Mouse (Mus musculus): ENCODE measurements around the gene Runx2.

Runx2 gene

DNA sequence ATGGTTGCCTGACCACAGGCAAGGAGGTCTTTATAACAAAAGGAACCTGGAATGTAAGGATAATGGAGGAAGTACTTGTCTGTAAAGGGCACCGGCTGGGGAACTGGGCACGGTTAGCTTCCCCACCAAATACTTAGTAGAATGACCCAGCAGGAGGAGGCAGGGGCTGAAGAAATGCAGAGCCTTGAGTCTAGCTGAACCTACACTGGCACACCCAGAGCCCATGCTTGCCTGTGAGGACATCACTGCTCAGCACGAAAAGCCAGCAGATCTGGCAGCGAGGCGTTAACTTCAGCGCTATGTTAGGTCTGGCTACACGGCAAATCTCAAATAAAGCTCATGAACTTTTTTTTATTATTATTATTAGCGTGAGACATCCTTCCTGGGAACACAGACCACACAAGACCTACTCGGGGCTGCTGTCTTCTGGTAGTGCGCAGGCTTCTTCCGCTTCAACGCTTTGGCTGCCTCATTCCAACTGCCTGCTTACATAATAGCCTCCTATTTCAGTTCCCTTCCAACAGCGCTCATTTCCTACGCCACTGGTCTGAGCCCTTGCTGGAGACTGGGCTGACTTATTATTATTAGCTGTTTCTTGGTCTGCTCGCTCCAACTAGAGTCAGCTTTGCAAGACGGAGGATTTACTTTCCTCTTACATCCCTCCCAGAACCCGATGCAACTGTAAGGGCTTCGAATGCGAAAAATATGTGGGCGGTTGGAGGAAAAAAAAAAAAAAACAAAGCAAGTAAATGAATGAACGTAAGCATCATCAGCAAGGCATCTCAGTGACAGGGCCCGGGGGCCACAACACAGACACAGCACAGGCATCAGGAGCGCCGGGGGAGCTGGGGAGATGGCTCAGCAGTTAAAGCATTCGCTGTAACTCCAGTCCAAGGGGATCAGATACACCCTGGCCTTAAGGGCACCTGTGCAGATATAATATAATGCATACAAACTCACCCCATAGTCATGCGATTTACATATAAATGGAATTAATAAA is 200.6 kb downstream of the Runx2 start:
- DNase-seq: peak; percentile 83

GRCm38 (mm10) chr17:44612641-44613040 is 202.0 kb downstream of the Runx2 start:
- no peak for DNase-seq

GRCm38 (mm10) chr17:44612002-44612401 is 202.6 kb downstream of the Runx2 start:
- DNase-seq: no peak

- DNase-seq: no peak
Measured at GRCm38 (mm10) chr17:44611543-44611942, 203.1 kb downstream of the Runx2 start.

GRCm38 (mm10) chr17:44610828-44611227 is 203.8 kb downstream of the Runx2 start:
- no peak for DNase-seq

DNA sequence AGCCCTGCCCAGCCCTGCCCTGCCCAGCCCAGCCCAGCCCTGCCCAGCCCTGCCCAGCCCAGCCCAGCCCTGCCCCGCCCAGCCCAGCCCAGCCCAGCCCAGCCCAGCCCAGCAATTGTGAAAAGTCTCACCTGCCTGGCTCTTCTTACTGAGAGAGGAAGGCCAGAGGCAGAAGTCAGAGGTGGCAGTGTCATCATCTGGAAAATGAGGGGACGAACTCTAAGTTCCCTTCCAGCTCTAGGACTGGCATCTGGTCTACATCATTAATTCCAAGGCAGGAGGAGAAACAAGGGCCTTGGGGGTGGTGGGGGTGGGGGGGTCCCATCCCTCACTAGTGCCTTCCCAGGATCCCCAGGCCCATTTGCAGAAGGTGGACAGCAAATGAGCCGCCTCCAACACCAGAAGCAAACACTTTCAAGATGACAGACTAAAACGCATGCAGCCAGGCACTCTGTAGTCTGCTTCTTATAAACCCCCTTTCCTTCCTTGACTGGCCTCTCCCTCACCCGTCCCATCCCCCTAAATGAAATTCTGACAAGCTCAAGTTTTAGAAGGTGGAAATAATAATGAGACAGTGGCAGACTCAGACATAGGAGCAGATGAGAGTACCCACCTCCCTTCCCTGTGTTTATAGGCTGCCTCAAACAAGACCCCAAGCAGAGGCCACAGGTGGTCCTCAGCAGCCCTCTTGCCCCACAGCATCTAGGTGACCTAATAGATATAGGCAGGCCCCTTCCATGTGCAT is 204.5 kb downstream of the Runx2 start:
- no peak for DNase-seq

- no peak for DNase-seq
Measured at GRCm38 (mm10) chr17:44609356-44609755, 205.2 kb downstream of the Runx2 start.

DNA sequence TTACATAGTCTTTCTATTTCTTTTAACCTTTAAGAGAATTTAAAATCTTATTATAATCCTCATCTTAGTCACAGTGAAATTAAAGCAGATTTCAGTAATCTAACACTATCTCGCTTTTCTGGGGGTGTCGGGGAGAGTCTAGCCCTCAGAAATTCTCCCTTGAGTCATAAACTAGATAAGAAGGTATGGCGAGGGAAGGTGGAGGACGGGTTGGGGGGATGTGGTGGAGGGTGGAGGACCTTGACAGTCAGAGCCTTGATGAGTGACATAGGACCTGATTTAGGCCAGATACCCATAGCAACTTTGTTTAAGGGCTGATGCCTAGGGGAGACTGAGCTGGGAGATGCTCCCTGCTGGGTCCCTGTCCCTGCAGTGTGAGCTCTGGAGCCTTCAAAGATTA is 205.7 kb downstream of the Runx2 start:
- no peak for DNase-seq

- no peak for DNase-seq
Measured at GRCm38 (mm10) chr17:44607383-44607782, 207.2 kb downstream of the Runx2 start.

GRCm38 (mm10) chr17:44606245-44606644 is 208.4 kb downstream of the Runx2 start:
- no peak for DNase-seq

DNA sequence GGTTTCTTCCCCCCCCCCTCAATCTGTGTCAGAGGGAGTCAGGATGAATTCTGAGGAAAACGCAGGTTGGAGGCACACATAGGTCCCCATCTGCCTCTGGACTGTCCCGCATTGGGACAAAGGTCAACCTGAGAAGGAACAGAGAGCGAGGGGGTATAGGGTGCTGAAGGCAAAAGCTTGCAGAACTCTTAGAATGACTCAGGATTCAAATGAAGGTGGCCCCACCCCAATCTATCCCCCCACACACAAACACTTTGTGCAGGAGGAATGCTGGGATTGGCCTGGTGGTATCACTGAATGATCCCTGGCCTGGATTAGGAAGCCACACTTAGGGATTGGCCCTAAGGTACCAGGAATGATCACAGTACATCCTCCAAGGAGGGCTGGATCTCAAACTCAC is 208.8 kb downstream of the Runx2 start:
- no peak for DNase-seq

DNA sequence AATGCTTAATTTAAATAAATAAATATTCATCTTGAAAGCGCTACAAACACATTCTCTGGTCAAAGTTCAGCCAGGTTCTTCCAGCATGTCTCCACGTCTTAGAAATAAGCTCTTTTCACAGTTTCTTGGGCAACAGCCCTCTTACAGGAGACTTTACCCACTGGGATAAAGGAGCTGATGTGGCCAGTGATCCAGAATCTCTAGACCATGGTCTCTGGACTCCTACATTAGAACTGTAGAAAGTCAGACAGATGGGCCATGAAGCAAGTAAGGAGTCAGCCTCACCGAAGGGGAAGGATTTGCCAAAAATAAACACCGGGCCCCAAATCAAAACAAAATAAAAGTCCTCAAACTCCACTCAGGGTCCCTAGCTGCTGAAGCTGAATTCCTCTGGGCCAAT is 211.4 kb downstream of the Runx2 start:
- DNase-seq: no peak

- no peak for DNase-seq
Measured at GRCm38 (mm10) chr17:44601317-44602021, 213.1 kb downstream of the Runx2 start.

- DNase-seq: no peak
Measured at GRCm38 (mm10) chr17:44599856-44600255, 214.7 kb downstream of the Runx2 start.

DNA sequence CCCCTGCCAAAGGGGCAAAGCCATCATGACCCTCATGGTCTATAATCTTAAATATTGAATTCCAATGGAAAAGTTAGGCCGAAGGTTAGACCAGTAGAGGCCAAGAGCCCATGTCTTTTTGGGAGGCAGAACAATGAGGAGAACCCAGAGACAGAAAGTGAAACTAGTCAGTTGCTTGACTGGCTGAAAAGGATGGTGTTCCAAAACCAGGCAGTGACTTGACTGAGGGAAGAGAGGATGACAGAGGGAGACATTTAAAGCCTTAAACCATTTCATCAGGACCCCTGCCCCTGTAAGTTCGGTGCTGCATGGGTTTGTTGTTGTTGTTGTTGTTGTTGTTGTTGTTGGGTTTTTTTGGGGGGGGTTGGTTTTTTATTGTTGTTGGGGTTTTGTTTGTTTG is 215.5 kb downstream of the Runx2 start:
- no peak for DNase-seq

GRCm38 (mm10) chr17:44597918-44598504 is 216.6 kb downstream of the Runx2 start:
- no peak for DNase-seq

- DNase-seq: no peak
Measured at GRCm38 (mm10) chr17:44592737-44593090, 221.9 kb downstream of the Runx2 start.

DNA sequence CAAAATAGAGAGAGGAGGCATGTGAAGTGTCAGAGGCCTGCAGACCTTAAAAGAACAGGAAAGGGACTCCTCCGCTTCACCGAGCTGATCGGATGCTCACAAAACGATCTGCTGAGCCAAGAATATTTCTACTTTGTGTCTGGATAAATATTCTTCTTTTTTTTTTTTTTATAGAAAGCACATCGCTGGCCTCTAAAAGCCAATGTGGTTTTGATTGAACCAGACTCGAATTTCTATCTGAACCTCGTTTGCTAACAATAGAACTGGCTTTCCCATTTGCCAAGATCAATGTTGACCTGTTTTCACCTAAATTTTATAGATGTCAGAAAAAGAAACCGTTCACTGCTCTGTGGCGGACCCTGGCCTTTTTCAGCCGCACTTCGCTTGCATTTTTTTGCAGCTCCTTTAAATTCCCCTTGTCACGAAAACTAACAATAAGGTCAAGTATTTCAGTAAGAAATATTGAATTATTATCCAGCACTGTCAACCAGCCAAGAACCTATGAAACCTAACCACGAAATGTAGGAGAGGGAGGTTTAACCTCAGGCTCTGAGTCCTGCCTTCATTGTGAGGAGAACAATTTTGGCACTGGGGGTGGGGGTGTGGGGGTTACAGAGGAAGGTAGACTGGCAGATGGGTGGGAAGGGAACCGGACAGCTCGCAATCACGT is 222.4 kb downstream of the Runx2 start:
- DNase-seq: no peak

DNA sequence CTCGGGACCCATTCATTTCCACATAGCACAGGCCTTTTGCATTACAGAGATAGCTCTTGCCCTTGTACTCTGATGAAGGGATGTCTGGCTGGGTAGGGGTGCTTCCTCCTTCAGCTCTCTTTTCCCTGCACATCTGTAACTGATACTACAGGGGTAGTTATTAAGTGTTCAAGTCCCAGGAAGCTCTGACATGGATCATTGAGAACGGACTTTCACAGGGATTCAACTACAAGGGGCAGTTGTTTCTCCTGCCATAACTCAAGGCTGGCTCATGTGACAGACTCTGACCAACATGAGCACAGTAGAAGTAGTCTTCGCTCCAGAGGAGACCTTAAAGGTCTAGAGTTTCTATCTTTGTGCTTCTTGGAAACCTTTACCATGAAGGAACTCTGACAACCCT is 226.1 kb downstream of the Runx2 start:
- DNase-seq: no peak

GRCm38 (mm10) chr17:44588020-44588419 is 226.6 kb downstream of the Runx2 start:
- DNase-seq: no peak

GRCm38 (mm10) chr17:44586196-44586595 is 228.4 kb downstream of the Runx2 start:
- no peak for DNase-seq

DNA sequence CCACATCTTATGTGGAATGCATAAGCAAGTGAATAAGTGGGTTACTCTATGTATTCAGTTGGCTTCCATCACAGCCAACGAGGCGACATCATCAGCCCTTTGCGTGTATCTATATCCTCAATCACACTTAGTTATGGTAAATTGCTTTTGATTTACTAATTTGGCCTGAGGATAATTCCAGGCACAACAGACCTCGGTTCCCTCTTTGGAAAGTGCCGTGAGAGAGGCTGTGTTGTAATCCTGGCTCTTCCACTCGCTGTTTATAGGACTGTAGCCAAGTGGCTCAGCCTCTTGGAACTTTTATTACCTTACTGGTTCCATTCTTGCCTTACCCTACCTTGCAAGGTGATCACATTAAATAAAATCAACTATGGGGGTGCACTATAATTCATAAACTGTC is 229.8 kb downstream of the Runx2 start:
- DNase-seq: no peak
